Mouse (Mus musculus): ENCODE data around the gene Calcoco1.
A peak's percentile ranks its signal among the peaks of the same experiment; 100 is the strongest.

Gene Calcoco1

DNA sequence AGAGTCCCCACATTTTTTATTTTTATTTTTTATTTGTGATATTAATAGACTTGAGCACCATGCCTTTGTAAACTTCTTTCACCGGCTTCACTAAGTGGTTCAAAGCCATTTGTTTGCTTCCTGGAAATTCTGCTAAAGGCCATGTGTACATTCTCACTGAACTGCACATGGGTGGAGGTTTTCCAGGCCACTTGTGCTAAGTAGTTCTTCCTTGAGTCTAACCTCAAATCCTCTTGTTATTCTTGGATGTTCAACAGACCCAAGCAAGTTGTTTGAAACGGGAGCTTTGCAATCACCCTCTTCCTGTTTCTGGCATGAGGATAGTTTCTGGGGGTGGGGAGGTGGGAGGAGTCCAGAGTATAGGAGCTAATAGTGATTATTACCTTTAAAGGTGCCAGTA is 16.5 kb upstream of the Calcoco1 start:
- no peak for DNase-seq (ENCODE audit: low spot score in 2 of 2)

DNA sequence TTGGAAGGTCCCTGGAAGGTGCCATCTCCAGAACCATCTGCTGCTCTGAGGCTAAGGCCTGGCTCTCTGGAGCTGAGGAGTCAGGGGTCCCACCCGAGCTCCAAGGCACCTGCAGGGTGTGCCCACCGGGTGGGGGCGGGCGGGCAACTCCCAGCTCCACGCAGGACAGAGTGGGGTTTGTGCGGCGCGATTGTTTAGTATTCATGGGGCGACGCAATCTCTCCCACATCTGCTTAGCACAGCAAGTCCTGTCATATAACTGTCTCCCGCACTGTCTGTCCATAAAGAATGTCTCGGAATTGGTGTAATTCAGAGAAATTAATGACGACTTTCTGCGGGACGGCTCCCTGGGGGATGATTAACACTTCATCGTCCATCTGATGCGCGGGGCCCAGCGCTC is 15.1 kb upstream of the Calcoco1 start:
- no peak for DNase-seq (ENCODE audit: low spot score in 2 of 2)

DNA sequence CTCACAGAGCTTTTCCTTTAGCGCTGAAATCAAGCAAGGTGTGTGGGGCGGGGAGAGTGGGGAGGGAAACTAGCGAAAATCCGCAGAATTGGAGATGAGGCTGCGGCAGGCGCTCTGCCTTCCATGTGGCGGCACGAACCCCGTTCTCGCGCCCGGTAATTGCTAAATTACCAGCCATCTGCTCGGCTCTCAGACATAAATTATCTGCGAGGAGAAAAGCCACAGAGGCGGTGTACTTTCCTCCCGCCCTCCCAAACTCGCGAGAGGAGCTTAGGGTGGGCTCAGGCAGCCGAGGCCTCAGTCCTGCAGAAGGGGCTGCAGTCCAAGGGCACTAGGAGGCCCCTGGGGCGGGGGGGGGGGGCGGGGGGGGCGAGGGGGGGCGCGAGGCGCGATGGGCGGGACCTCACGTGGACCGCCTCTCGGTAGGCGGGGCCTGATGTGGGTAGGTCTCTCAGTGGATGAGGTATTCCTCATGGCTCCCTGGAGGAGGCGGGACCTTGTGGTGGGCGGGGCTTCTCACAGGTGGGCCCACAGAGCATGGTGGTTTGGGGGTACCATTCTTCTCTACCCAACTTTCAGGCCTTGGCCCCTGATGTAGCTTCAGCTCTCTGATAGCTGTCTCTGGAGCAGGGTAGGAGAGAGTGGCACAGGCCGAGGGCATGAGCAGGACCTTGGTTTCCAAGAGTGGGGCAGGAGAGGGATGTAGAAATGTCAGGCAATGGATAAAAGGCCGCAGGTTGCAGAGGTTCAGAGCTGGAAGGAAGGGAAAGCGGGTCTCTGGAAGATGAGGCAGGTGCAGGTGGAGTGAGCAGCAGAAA is 14.4 kb upstream of the Calcoco1 start:
- no peak for DNase-seq (ENCODE audit: low spot score in 2 of 2)

DNA sequence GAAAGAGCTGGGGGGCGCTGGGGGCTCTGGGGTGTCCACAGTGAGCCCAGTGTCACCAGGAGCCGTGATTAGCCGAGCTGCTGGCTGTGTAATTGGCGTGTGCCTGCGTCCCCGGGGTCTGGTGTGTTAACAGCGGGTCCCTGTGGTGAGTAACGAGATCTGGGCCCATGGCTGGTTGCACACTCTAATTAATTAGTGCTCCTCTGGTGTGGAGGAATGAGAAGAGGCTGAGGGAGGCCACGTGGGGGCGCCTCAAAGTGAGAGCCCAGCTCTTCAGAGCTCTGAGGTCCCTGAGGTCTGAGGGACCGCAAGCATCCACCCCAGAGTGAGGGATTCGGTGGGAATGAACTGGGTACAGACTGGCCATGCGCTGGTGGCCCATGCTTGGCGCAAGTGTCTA is 13.1 kb upstream of the Calcoco1 start:
- DNase-seq (ENCODE audit: low spot score in 2 of 2) = no peak

DNA sequence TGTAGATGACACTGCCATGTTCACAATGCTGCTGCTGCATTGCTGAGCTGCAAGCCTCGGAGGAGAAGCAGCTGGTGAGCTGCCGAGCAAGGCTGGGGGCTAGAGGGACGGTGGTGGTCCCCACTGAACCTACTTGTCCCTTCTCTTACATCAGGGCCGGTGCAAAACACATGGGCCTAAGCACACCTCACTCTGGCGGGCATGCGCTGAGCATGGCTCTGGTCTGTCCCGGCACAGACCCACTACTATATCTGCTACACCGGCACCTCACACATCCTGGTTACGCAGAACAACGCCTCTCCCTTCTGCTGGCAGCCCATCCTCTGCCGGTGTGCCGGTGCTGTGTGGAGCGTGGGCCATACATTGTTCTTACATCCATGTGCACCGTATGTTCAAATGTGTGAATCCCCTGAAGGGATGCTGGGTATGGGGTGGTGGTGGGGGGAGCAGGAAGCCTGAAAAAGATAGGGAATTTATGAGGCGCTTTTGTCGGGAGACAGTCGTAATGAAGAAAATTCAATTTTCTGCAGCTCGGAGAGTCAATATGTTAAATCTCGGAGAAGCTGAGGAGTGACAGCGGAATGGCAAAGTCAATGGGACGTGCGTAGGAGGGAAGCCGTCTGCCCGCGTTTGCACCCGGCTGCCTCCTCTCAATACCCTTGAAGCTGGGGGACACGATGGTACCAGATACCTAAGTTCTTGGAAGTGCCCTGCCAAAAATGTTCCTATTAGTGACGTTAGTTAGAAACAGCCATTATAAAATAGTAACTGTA is 12.0 kb upstream of the Calcoco1 start:
- no peak for DNase-seq (ENCODE audit: low spot score in 2 of 2)

DNA sequence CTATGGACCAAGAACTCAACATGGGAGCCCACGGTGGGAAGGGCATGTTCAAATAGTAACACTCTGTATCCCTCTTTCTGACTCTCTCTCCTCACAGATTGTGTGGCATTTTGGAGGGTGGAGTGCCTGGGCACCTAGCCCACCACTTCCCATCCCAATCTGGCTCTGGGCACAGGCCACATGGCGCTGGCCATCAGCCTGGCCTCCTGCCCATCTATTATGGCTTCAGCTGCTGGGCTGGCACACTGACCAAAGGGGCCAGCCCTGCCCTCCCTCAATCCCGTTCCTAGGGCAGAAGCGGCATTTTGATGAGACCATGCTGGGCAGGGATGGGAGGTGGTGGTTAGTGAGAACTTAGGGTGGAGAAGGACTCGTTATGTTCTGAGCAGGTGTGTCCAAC is 11.3 kb upstream of the Calcoco1 start:
- no peak for DNase-seq (ENCODE audit: low spot score in 2 of 2)

DNA sequence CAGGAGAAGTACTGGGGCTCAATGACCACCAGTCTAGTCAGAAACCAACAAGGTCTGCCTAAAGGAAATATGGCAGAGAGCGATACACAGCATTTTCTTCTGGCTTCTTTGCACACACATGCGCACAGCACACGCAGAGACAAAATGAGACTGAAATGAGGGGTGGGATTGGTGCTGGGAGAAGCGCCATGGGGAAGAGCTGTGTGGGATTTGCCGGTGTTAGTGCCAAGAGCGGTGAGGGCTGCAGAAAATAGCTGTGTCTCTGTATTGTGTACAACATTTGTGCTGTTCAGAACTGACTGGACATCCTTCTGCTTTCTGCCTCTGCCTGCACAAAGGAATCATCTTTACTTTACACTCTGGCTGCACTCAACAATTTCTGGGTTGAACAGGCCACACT is 10.4 kb upstream of the Calcoco1 start:
- DNase-seq (ENCODE audit: low spot score in 2 of 2) = no peak

DNA sequence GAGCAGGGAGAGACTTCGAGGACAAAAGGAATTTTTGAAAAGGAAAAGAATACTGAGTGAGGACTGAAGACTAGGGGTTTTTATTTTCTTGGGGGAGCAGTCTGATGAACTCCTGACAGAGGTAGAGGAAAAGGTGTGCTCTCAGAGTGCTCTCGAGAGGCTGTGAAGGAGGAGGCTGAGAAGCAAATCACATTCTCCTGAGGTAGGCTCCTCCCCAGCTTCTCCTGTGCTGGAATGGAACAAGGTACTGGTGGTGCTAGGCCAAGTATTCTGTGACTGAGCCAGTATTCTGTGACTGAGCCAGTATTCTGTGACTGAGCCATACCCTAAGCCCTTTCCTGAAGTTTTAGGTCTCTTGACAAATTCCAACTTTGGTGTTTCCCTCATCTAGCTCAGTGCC is 6.0 kb upstream of the Calcoco1 start:
- no peak for DNase-seq (ENCODE audit: low spot score in 2 of 2)

DNA sequence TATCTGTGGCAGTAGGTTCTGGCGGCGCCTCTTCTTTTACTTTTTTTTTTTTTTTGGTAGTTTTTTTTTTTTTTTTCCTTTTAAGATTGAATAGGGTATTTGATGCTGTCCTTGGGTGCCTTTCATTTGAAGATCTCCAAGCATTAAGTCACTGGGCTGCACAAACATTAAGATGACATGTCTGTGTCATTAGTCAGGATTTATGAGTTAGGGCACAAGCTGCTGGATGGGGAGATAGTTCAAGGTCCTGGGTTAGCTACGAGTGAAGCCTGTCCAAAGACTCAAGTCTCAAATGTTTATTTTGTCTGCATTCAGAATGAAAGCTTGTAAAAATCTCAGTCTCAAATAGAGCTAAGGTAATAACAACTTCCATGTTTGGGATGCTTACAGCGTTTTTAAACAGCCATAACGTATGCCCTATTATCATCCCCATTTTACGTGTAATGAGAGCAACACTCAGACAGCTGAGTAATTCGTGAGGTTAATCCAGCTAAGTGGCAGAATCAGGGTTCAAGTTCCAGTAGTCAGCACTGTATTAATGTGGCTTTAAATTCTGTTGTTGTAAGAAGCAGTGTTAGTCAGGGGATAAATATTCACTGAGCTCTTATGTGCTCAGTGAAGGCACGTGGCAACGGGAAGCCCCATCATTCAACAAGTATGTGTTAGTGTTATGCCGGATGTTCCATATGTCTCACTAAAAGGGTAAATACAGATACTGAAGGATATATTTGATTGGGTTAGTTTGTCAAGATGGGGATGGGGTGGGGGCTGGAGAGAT is 1.6 kb upstream of the Calcoco1 start:
- no peak for DNase-seq (ENCODE audit: low spot score in 2 of 2)

DNA sequence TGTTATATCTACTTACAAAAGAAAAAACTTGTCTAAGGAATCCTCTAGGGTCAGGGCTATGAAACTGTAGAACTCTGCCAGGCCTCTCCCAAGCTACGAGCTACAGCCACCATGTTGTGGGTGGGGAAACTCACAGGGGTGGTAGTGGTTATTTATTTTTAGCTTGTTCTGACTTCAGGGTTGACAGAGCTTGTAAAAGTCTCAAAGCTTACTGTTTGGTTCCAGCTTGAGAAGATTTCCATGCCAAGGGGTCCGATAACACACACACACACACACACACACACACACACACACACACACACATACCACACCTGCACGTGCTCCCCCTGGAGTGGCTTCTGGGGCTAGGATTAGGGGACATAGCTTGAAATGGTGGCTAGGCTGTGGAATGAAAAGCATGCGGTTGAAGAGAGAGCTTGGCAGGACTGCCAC is 538 bp upstream of the Calcoco1 start:
- no peak for DNase-seq (ENCODE audit: low spot score in 2 of 2)

DNA sequence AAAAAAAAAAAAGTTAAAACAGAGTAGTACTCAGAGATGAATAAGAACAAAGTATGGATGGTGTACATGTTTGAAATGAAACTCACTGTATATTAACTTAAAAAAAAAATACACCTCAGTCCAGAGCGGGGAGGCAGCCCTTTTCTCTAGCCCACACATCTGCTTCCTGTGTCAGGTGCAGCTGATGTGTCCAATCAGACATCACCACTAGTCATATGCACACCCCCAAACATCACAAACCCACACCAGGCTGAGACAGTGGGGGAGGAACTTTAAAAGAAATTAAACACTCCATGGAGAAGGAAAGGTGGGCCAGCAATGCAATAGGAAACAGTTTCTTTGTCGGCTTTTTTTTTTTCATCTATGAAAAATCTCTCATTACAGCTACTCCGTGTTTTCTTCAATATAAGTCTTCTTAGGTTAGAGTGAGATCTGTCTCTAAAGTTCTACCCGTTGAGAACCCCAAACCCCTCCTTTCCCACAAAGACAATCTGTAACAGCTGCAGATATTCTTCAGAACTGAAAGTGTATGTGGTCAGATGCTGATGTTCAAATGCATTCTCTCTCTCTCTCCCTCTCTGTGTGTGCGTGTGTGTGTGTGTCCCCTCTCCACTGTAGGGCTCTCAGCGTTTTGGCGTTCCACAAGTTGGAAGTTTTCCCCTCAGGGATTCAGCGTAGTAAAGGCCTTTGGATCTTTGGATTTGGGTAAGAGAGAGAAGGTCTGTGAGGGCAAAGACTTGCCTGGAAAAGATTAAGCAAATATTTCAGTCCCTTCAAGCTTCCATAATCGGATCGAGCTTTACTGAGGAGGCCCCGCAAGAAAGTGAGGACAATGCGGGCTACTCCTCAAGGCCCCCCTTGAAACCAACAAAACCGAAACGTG is 721 bp downstream of the Calcoco1 start:
- DNase-seq (ENCODE audit: low spot score in 2 of 2) = no peak

DNA sequence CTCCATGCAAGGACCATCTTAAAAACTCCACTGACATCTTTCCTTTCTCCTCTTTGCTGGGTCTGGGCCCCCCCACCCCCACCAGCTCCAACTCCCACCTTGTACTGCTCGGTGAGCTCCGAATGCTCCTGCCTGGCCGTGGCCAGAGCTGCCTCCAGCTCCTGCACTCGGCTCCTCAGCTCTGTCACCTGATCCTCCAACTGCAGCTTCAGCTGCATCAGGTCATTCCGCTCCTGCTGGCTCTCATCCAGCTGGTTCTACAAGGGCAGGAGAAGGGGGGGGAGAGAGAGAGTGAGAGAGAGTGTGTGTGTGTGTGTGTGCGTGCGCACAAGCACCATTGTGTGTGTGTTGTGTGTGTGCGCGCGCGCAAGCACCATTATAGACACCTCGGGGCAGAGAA is 5.8 kb downstream of the Calcoco1 start:
- no peak for DNase-seq (ENCODE audit: low spot score in 2 of 2)

DNA sequence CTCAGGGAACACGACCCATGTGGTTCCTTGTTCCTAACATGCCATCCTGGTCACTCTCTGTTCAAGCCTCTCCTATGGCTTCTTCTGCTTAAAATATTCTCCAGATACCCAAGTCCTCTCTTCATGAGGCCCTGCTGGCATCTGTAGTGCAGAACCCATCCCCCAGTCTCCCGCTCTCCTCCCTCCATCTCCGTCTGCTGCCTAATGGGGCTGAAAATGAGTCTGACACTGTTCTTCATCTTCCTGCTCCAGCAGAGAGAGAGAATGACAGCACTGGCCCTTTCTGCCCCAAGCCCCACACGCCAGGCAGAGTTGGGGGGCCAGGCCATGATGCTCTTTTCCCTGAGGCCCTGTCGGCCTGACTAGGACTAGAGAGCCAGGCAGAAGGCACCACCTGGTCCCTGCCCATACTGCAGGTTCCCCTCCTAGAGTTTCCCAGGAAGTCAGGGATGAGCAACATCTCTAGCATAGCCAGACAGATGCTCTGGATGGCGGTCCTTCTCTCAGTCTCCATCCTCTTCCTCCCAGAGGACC is 14.2 kb downstream of the Calcoco1 start:
- DNase-seq (ENCODE audit: low spot score in 2 of 2) = no peak

DNA sequence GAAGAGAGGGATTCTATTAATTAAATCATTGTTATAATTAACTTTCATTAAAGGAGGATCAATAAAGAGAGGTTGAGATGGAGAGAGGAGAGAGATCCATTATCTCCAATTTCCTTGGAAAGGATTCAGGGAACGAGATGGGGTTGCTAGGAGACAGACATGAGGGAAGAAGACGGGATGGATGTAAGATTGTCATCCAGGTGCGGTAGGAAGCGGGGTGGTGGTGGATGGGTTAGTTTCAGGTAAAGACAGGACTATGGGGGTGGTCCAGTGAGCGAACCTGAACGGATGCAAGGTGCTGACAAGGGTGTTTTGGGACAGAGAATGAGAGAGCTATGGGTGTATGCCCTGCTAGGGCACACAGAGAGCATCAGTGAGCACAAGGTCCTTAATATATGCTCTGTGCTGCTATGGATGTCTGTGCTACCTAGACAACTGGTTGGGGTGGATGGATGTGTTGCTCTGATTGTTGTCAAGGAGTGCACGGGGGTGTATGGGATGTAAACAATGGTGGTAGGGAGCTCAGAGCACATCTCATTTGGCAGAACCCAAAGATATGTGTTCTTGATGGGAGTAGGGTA is 16.0 kb downstream of the Calcoco1 start:
- DNase-seq (ENCODE audit: low spot score in 2 of 2) = no peak

DNA sequence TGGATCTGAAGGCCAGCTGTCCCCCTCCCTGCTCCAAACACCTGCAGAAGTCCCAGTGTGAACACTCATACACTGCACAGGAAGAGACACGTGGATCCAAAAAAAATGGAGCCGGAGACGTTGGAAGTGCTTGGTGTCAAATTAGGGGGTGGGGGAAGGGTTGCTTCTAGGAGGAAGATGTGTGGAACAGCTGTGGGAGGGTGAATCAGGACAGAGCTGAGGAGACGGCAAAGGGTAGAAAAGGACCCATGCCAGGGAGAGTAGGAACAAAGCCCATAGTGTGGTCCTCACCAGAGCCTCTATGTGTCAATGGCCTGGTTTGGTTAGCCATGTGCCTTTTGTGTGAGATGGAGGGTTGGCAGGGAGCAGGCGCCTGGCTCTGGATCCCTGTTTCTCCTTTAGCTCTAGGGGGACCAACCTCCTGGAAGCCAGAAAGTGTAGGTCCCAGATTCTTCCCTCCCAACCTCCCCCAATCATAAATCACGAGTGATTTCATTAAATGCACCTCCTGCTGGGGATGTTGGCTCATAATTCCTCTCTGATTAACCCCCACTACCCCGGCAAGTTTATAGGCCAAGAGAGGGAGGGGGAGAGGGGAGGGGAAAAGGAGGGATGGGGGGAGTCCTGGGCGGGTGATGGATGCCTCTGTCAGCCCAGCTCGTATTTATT is 16.6 kb downstream of the Calcoco1 start:
- no peak for DNase-seq (ENCODE audit: low spot score in 2 of 2)

DNA sequence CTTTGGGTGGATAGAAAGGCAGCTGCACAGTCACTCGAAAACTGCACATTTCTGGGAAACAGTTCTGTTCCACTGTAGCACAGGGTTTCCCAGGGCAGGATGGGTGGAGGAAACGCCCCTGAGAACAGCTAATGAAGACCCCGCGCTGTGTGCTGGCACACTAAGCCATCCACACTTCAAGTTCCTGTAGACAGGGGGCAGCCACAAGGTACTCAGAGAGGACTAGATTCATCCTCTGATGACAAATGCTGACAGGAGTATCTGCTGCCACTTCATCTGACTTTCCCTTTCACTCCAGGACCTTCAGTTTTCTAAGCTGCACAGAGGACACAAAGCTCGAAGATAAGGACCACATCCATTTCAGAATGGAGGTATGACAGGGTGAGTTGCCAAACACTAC is 17.2 kb downstream of the Calcoco1 start:
- no peak for DNase-seq (ENCODE audit: low spot score in 2 of 2)

DNA sequence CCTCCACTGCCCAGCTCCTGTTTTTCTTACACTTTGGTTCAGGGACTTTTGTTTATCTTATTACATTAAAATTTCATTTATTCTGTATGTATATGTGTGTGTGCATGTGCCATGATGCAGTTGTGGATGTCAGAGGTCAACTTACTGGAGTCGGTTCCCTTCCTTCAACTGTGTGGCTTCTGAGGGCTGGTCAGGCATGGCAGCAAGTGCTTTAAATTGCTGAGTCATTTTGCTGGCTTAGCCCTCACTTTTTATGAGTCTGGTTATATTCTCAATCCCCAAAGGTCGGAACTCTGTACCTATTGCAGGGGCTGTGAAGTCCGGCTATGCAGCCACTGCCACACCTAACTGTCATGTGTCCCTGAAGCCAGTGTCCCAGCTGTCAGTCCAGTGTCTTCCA is 19.0 kb downstream of the Calcoco1 start:
- no peak for DNase-seq (ENCODE audit: low spot score in 2 of 2)

DNA sequence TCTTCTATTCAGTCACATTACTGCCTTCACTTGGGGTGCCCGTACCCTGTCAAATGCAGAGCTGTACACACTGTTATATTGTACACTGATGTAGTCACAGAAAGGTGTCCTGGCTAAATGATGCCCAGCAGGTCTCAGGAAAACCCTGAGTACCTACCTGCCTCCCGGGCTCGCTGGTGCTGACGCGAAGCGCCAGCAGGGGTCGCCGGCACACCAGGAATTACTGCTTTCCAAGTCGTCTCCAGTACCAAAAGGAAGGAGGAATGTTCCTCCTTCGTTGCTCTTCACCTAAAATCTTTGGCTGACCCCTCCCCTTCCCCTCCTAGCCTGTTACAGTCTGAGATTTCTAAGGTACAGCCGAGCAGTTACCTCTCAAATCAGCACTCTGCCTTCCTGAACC is 23.8 kb downstream of the Calcoco1 start:
- DNase-seq (ENCODE audit: low spot score in 2 of 2) = peak; percentile 66 to 81

DNA sequence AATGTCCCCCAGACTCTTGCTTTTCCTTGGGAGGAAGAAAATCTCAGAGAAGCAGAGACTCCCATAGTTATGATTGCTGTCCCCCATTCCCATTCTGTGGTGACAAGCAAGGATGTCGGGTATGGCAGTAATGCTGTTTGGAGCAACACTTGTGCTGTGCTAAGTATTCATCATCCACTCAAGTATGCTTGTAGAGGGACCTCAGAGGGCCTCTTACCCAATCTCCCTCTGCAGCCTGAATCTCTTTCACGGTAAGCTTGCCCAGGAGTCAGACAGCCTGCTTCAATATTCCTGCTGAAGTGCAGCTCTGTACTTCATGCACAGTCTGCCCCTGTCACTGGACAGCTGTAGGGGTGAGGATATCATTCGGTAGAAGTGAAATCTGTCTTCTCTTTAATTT is 25.1 kb downstream of the Calcoco1 start:
- no peak for DNase-seq (ENCODE audit: low spot score in 2 of 2)

DNA sequence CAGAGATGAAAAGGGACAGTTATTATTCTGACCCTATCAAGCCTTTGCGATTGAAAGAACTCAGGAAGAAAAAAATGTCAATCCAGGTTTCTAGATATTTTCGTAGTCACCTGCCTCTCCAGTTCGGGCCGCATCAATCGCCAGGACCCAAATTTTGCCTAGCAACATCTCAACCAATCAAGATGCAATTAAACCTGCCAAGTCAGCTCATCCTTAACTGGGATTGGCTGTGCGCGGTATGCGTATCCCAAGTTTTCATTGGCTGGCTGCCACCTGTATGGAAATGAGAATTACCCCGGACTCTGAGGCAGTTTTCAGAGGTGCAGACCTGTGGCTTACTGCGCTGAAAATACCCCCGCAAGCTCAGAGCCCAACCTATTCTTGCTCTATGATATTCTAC is 28.4 kb downstream of the Calcoco1 start:
- peak; percentile 21 to 44 for DNase-seq (ENCODE audit: low spot score in 2 of 2)
